Mouse (Mus musculus) forebrain, embryonic 14.5 days (tissue): Measurements from ENCODE around the gene Arfip1. TPM values are rescaled to one million over a fixed set of nuclear protein-coding genes. Genes with fewer than 3 reads are reported as not detected.

ENCODE experiments used
- ATAC-seq: fragments of 200-750 bp; cut with Nextera tagmentation; 2 replicates; pipeline ENCODE4 v1.8.0; 2017; ENCODE audit warnings: mild to moderate bottlenecking, moderate library complexity
- DNase-seq: peaks from one replicate; pipeline ENCODE4 v3.0.0-alpha.2; 2015; ENCODE audit warnings: low spot score
- H3K27ac ChIP-seq: fragments of 300-500 bp; sonication (generic); 2 replicates; pipeline ENCODE4 v1.5.1; 2014; ENCODE audit warnings: low read depth, mild to moderate bottlenecking, control low read depth, low read length, moderate library complexity
- H3K27me3 ChIP-seq: fragments of 300-500 bp; sonication (generic); replicated peaks from 2 replicates; pipeline ENCODE4 v1.6.1; 2014; ENCODE audit warnings: low read length, control low read depth, mixed read lengths; ENCODE audit not compliant: control insufficient read depth, insufficient read depth
- H3K36me3 ChIP-seq: fragments of 300-500 bp; sonication (generic); 2 replicates; pipeline ENCODE4 v1.6.1; 2014; ENCODE audit warnings: low read length, control low read depth; ENCODE audit not compliant: control insufficient read depth, insufficient read depth
- H3K4me1 ChIP-seq: fragments of 300-500 bp; sonication (generic); 2 replicates; pipeline ENCODE4 v1.6.1; 2014; ENCODE audit warnings: antibody characterized with exemption, low read length, control low read depth; ENCODE audit not compliant: control insufficient read depth, insufficient read depth
- H3K4me2 ChIP-seq: fragments of 300-500 bp; sonication (generic); 2 replicates; pipeline ENCODE4 v1.6.1; 2014; ENCODE audit warnings: mild to moderate bottlenecking, control low read depth, low read length
- H3K4me3 ChIP-seq: fragments of 300-500 bp; sonication (generic); 2 replicates; pipeline ENCODE4 v1.5.1; 2014; ENCODE audit warnings: low read depth, low read length, control low read depth
- H3K9ac ChIP-seq: fragments of 300-500 bp; sonication (generic); 2 replicates; pipeline ENCODE4 v1.6.1; 2014; ENCODE audit warnings: mild to moderate bottlenecking, low read length, control low read depth, moderate library complexity
- H3K9me3 ChIP-seq: fragments of 300-500 bp; sonication (generic); replicated peaks from 2 replicates; pipeline ENCODE4 v1.6.1; 2016; ENCODE audit warnings: low read length, control low read depth, mixed read lengths; ENCODE audit not compliant: control insufficient read depth
- WGBS: fragments of 180-500 bp; shearing (Covaris S2); extraction: QIAGEN DNeasy Blood & Tissue Kit; methylation state at CpG from one replicate; pipeline ENCODE4 v1.1.7; 2014; 5-methylcytosine and 5-hydroxymethylcytosine counted together
- polyA plus RNA-seq: library from polyadenylated mRNA; unstranded; fragments of >200 nt; fragmentation: Nextera tagmentation; extraction: Ambion mirVana; gene quantifications from 2 replicates; pipeline ENCODE4 v1.2.1, GENCODE M21; 2014

Gene Arfip1
- polyA plus RNA-seq, 1 experiment from 2014 or later: 24.2 TPM

GRCm38 (mm10) chr3:84479293-84480005, 103.0 kb downstream of the Arfip1 start:
- WGBS: under 1% methylated on average over 61 of the region's 61 CpGs
- H3K4me3 ChIP-seq: peak overlapping the region; percentile 59
- DNase-seq (peak; percentile 57), ATAC-seq (peak; percentile 67)
- H3K4me1 ChIP-seq: peaks cover 8% of the 10 kb centered on the region; the same call in 1 of the 2 replicates
- H3K9me3 ChIP-seq: no peaks in the 10 kb centered on the region
- no peak overlapping the region for H3K27ac ChIP-seq
- peak overlapping the region; percentile 68 for H3K9ac ChIP-seq
- peaks cover 38% of the 10 kb centered on the region for H3K27me3 ChIP-seq
- no peaks in the 10 kb centered on the region for H3K36me3 ChIP-seq
- H3K4me2 ChIP-seq: peak overlapping the region; percentile 100

GRCm38 (mm10) chr3:84478896-84479292, 103.5 kb downstream of the Arfip1 start:
- ATAC-seq: no peak
- peak overlapping the region; percentile 100 for H3K4me2 ChIP-seq
- no peak overlapping the region for H3K27ac ChIP-seq
- H3K9me3 ChIP-seq: no peaks in the 10 kb centered on the region
- peak; percentile 11 for DNase-seq
- peak overlapping the region; percentile 59 for H3K4me3 ChIP-seq
- 4% methylated on average over 12 of the region's 12 CpGs for WGBS
- H3K36me3 ChIP-seq: no peaks in the 10 kb centered on the region
- H3K9ac ChIP-seq: peak overlapping the region; percentile 68
- H3K27me3 ChIP-seq: peaks cover 38% of the 10 kb centered on the region
- H3K4me1 ChIP-seq: peaks cover 8% of the 10 kb centered on the region; the same call in 1 of the 2 replicates

- Histone ChIP-seq H3K4me1 (peaks cover 8% of the 10 kb centered on the region; the same call in 1 of the 2 replicates), H3K4me2 (no peak overlapping the region), H3K4me3 (no peak overlapping the region), H3K9me3 (no peaks in the 10 kb centered on the region), H3K36me3 (no peaks in the 10 kb centered on the region), H3K9ac (no peak overlapping the region), H3K27ac (no peak overlapping the region), H3K27me3 (peaks cover 38% of the 10 kb centered on the region)
- no peak for DNase-seq
- ATAC-seq: no peak
- WGBS: 10% methylated on average over 7 of the region's 7 CpGs
These were observed 104.2 kb downstream of the Arfip1 start for GRCm38 (mm10) chr3:84478195-84478594.

GRCm38 (mm10) chr3:84477498-84477897, 104.9 kb downstream of the Arfip1 start:
- DNase-seq (no peak), ATAC-seq (no peak)
- Histone ChIP-seq H3K9me3 (no peaks in the 10 kb centered on the region), H3K4me3 (no peak overlapping the region), H3K9ac (no peak overlapping the region), H3K4me1 (peaks cover 8% of the 10 kb centered on the region; the same call in 1 of the 2 replicates), H3K36me3 (no peaks in the 10 kb centered on the region), H3K4me2 (no peak overlapping the region), H3K27me3 (peaks cover 38% of the 10 kb centered on the region), H3K27ac (no peak overlapping the region)
- WGBS: 97% methylated on average over 1 of the region's 1 CpGs

- WGBS: 92% methylated on average over 12 of the region's 12 CpGs
- ATAC-seq: no peak
- peaks cover 29% of the 10 kb centered on the region for H3K27me3 ChIP-seq
These were observed 107.2 kb downstream of the Arfip1 start for GRCm38 (mm10) chr3:84474981-84475775.

GRCm38 (mm10) chr3:84474398-84474797, 108.0 kb downstream of the Arfip1 start:
- Histone ChIP-seq H3K4me2 (no peak overlapping the region), H3K9me3 (no peaks in the 10 kb centered on the region), H3K27me3 (peaks cover 26% of the 10 kb centered on the region), H3K9ac (no peak overlapping the region), H3K4me3 (no peak overlapping the region), H3K27ac (no peak overlapping the region), H3K36me3 (no peaks in the 10 kb centered on the region), H3K4me1 (peaks cover 5% of the 10 kb centered on the region; the same call in 1 of the 2 replicates)
- 80% methylated on average over 6 of the region's 6 CpGs for WGBS
- DNase-seq: no peak
- ATAC-seq: no peak

More at GRCm38 (mm10) chr3:84474981-84475775, 107.2 kb downstream of the Arfip1 start:
- Histone ChIP-seq H3K4me3 (no peak overlapping the region), H3K36me3 (no peaks in the 10 kb centered on the region), H3K4me1 (peaks cover 8% of the 10 kb centered on the region; the same call in 1 of the 2 replicates), H3K27ac (no peak overlapping the region), H3K4me2 (no peak overlapping the region), H3K9me3 (no peaks in the 10 kb centered on the region), H3K9ac (no peak overlapping the region)
- DNase-seq: no peak

- Histone ChIP-seq H3K9me3 (no peaks in the 10 kb centered on the region), H3K4me2 (no peak overlapping the region), H3K4me3 (no peak overlapping the region), H3K36me3 (no peaks in the 10 kb centered on the region), H3K27ac (no peak overlapping the region), H3K4me1 (no peaks in the 10 kb centered on the region), H3K9ac (no peak overlapping the region), H3K27me3 (peaks cover 11% of the 10 kb centered on the region)
- DNase-seq: no peak
- ATAC-seq: no peak
- WGBS: 74% methylated on average over 5 of the region's 5 CpGs
These were observed 109.5 kb downstream of the Arfip1 start for GRCm38 (mm10) chr3:84472955-84473354.

GRCm38 (mm10) chr3:84472527-84472926, 109.9 kb downstream of the Arfip1 start:
- no peaks in the 10 kb centered on the region for H3K36me3 ChIP-seq
- H3K4me1 ChIP-seq: no peaks in the 10 kb centered on the region
- H3K4me3 ChIP-seq: no peak overlapping the region
- peaks cover 7% of the 10 kb centered on the region; the same call in 1 of the 2 replicates for H3K27me3 ChIP-seq
- H3K9me3 ChIP-seq: no peaks in the 10 kb centered on the region
- no peak for DNase-seq
- H3K4me2 ChIP-seq: no peak overlapping the region
- no peak overlapping the region for H3K27ac ChIP-seq
- no peak for ATAC-seq
- WGBS: 53% methylated on average over 3 of the region's 3 CpGs
- no peak overlapping the region for H3K9ac ChIP-seq
